Mouse (Mus musculus): ENCODE data around the gene Map1lc3b.
"Not testable (repeated sequence)": the region's sequence is repeated elsewhere in the genome, so short reads cannot be mapped to it uniquely, and the experiment has no call there.

Gene Map1lc3b

GRCm38 (mm10) chr8:121573275-121573674, 16.9 kb upstream of the Map1lc3b start:
- DNase-seq (ENCODE audit: low spot score) = no peak

DNA sequence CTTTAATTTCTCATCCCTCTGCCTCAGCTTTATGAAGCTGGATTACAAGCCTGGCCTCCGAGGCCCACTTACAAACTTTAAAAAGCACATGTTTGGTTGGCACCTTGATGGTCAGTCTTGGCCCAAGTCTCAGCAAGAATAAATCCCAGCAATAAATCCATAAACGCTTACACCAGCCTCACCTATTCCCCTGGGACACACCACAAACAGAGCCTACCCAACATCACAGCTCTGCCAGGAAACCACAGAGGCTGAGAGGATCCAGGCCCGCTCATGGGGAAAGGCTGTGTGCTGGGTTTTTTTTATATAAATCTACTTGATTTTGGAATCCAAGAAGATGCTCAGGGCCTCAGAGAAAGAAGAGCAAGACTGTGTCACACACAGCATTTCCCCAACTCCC, 14.5 kb upstream of the Map1lc3b start:
- no peak for DNase-seq (ENCODE audit: low spot score)

GRCm38 (mm10) chr8:121577751-121578675, 12.1 kb upstream of the Map1lc3b start:
- DNase-seq (ENCODE audit: low spot score) = no peak

DNA sequence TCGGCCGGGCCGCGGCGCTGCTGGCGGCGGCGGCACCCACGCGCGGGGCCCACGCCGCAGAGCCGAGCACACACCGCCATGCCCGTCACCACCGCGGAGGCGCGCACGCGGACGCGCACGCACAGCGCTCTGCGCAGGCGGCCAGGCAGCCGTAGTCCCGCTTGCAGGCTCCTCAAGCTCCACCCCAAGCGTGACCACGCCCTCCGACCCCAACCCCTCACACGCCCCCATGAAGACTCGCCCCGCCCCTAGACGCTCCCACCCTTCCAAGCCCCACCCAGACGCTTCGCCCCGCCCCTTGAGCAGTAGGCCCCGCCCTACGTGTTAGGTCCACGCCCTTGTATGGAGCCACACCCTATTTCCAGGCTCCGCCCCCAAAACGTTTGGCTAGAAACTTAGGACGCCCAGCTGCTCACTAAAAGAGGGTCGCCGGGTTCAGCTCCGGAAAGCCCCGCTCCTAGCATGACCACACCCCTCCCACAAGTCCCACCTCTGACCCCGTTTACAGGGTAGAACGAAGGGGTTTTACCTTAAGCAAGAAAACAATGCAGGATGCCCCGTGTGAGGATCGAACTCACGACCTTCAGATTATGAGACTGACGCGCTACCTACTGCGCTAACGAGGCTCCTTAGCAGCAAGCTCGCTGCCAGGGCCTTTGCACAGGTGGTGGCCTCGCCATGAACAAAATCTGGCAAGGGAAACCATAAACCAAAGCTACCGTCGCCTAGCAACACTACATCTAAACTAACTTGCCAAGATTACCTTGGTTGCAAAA, 11.3 kb upstream of the Map1lc3b start, which contains the start of gene Fbxo31:
Fbxo31 (minus strand) TSS at position 131 of the 776 bp plus-strand sequence.
- peak; percentile 94 for DNase-seq (ENCODE audit: low spot score)

DNA sequence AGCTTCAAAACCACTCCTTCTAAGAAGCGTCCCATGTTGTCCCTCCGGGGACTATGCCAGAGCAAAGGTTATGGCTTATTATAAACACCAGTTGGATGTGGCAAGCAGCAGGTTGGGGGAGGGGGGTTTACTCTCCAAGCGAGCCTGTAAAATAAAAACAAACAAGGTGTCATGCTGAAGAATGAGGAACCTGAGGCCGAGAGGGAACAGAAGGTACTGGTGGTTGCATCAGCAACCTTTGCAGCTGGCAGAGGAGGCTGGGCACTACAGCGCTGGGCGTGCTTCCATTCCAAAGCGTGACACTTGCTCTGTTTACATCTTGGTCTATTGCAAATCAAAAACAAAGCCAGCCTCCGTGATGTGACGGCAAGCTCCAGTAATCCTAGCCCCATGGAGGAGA, 9.7 kb upstream of the Map1lc3b start:
- no peak for DNase-seq (ENCODE audit: low spot score)

DNA sequence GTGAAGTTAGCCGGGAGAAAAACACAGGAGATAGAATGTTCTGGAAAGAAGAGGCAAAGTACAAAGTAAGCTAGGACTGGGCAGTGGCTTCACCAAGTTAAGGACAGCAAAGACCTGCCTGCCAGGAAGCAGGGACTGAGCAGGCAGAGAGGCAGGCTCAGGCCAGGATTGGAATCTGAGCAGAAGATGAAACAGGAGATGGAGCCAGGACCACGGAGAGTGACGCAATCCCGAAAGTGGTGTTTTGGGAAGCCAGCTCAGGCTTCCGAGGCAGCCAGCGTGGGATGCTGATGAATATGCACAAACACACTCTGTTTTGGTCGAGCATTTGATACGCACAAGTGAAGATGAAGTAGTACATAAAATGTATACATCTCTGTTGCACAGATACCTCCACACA, 6.5 kb upstream of the Map1lc3b start:
- DNase-seq (ENCODE audit: low spot score) = no peak

DNA sequence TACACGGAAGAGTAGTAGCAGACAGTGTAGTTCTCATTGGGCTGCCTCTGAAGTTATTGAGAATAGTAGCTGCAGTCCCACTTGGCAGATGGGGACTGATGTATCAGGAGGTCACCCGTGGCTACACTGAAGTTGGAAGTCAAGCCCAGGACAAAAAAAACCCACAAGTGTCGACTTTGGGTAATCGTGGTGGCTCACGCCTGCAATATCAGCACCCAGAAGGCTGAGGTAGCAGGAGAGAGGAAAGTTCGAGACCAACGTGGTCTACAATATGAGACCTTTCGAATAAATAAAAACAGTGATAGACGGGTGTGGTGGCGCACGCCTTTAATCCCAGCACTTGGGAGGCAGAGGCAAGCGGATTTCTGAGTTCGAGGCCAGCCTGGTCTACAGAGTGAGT, 5.4 kb upstream of the Map1lc3b start:
- DNase-seq (ENCODE audit: low spot score) = no peak

- DNase-seq (ENCODE audit: low spot score) = peak; percentile 98
Observed at GRCm38 (mm10) chr8:121585159-121585825, 4.9 kb upstream of the Map1lc3b start.

DNA sequence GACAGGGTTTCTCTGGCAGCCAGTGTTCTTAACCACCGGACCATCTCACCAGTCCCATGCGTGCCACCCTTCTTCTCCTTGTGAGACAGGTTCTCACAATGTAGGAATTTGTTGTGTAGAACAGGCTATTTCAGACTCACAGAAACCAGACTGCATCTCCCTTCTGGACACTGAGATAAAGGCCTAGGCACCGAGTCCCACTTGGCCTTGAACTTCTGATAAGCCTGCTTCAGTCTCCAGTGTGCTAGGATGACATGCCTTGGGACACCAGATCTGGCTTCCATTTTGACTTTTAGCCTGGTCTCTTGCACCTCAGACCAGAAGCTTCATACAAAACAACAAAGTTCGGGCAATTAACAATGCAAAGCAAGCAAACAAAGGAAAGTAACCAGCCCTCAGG, 1.4 kb upstream of the Map1lc3b start:
- DNase-seq (ENCODE audit: low spot score) = no peak

GRCm38 (mm10) chr8:121589205-121589726, 895 bp upstream of the Map1lc3b start:
- no peak for DNase-seq (ENCODE audit: low spot score)

- no peak for DNase-seq (ENCODE audit: low spot score)
Observed at GRCm38 (mm10) chr8:121591178-121592066, 1.3 kb downstream of the Map1lc3b start.

DNA sequence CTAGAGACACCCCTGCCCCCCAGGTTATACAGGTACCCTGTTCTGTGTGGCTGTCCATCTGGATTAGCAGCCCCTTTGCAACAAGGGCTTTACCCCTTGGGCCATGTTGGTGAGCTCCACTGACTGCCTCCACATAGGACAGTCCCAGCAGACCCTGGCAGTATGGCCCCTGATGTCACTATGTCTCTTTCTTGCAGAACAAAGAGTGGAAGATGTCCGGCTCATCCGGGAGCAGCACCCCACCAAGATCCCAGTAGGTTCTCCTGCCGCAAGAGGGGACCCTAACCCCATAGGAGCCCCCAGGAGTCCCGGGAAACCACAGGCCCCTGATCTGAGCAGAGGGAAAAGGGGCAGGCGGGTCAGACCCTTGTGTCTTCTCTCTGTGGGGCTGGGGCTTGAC, 3.1 kb downstream of the Map1lc3b start:
- no peak for DNase-seq (ENCODE audit: low spot score)

- no peak for DNase-seq (ENCODE audit: low spot score)
Observed at GRCm38 (mm10) chr8:121593983-121594382, 3.8 kb downstream of the Map1lc3b start.

GRCm38 (mm10) chr8:121597492-121597891, 7.3 kb downstream of the Map1lc3b start:
- not testable (repeated sequence) for DNase-seq (ENCODE audit: low spot score)

- no peak for DNase-seq (ENCODE audit: low spot score)
Observed at GRCm38 (mm10) chr8:121598190-121598589, 8.0 kb downstream of the Map1lc3b start.

- DNase-seq (ENCODE audit: low spot score) = peak; percentile 64
Observed at GRCm38 (mm10) chr8:121598892-121599291, 8.7 kb downstream of the Map1lc3b start.

- DNase-seq (ENCODE audit: low spot score) = no peak
Observed at GRCm38 (mm10) chr8:121599842-121600241, 9.7 kb downstream of the Map1lc3b start.

GRCm38 (mm10) chr8:121602411-121602810, 12.2 kb downstream of the Map1lc3b start:
- no peak for DNase-seq (ENCODE audit: low spot score)

DNA sequence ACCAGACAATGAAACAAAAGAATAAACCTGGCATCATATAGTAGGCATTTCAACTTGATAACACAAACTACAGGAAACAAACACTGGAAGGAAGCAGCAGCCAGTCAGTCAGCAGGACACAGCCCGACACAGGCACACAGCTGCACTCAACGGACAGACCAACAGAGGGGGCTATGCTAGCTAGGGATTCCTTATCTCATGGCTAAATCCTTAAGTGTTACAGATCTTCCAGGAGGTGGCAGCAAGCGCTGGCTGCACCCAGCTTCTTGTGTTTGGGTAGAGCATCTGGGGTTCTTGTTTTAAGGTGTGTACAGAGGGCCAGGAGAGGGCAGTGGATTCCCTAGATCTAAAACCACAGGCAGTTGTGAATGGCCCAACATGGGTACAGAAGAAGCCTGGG, 12.7 kb downstream of the Map1lc3b start:
- no peak for DNase-seq (ENCODE audit: low spot score)

DNA sequence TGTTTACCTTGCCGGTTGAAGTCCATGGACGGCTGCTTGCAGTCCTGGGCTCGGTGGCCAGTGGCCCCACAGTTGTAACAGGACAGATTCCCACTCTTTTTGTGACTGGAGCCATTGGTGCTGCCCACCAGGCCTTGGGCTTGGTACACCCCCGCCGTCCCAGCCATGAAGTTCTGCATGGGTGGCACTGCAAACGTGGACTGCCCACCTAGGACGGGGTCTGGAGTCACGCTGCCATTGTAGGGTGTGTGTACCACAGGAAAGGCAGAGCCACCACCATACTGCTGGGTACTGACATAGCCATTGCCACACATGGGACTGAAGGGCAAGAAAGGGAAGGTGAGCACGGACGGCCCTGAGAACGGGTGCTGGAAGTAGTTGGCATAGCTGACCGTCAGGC, 13.6 kb downstream of the Map1lc3b start:
- no peak for DNase-seq (ENCODE audit: low spot score)

DNA sequence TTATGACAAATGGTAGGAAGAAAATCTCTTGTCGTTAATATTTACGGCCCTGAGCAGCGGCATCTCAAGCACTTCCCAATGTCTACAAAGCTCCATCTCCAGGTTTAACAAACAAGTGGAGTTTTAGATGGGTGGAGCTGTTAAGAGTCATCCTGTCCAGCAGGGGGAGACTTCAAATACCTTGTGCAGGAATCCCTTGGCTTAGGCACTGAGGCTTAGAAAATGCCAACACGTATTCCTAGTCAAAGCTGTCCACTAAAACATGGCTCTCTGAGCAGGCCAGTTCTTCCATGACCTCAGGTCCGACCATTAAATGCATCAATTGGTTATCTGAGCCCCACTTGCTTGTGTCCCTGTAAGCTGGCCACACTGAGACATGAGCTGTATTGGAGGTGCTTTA, 17.5 kb downstream of the Map1lc3b start:
- DNase-seq (ENCODE audit: low spot score) = no peak

All from testis, postnatal 14 days (tissue).